Mouse (Mus musculus): ENCODE measurements at regions not wholly inside any gene's neighbourhood (a gene's known extent, or its start where the extent isn't known, plus 50 kb on each side); places are given as distances from the start of the nearest gene placed in this dataset.

DNA sequence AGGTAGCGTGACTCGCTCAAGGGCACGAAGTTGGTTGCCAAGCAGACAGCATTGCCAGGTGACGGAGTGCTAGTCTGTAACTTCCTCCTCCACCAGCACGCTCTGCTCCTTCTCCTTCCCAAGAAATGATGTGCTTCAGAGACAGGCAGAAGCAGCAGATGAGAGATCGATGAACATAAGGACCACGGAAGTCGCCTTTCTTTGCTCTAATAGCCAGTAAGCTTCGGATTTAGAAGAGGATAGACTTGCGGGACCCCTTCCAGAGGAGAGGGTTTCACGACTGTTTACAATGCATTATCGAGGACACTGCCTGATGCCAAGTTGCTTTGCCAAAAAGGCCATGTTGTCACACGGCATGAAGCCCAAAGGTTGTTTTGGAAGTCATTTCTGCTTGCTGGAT lies 199.2 kb downstream of the Spry2 start:
- H3K4me1 ChIP-seq (ENCODE audit: control insufficient read depth in 1 of 2, insufficient read depth in 2 of 2) = no peaks in the 10 kb centered on the region
- dilution Hi-C loops (cut with MboI; ENCODE audit: extremely low pct_ligation_motif_present, extremely low pct_unique_long_range_greater_than_20kb, low sequenced_read_pairs) = no loop called here
- no peak overlapping the region for H3K4me3 ChIP-seq (replicated peaks in 1 of 3; ENCODE audit: low read depth in 2 of 3, low read length in 2 of 3, poor library complexity in 1 of 3)
- no peak for TF ChIP-seq GABPA (IDR thresholded peaks at IDR 0.05; ENCODE audit: insufficient replicate concordance, low read depth, low read length)
- no peak for TF ChIP-seq RAD21 (IDR thresholded peaks at IDR 0.05; ENCODE audit: low read depth, low read length)
- no peak for TF ChIP-seq USF1 (IDR thresholded peaks at IDR 0.05; ENCODE audit: low read depth, low read length)
- TF ChIP-seq KAT2A (IDR thresholded peaks at IDR 0.05; ENCODE audit: insufficient replicate concordance, low read length) = no peak
- TF ChIP-seq MAZ (IDR thresholded peaks at IDR 0.05; ENCODE audit: low read depth, low read length) = no peak
- TF ChIP-seq USF2 (conservative IDR thresholded peaks at IDR 0.05; ENCODE audit: low read depth, low read length) = no peak
- TF ChIP-seq ETS1 (conservative IDR thresholded peaks at IDR 0.05; ENCODE audit: low read depth, low read length) = no peak
- TF ChIP-seq MXI1 (IDR thresholded peaks at IDR 0.05; ENCODE audit: low read depth, low read length) = no peak
- TF ChIP-seq CHD1 (IDR thresholded peaks at IDR 0.05; ENCODE audit: low read depth, low read length) = no peak
- TF ChIP-seq ZMIZ1 (IDR thresholded peaks at IDR 0.05; ENCODE audit: low read depth, low read length) = no peak
- no peak for TF ChIP-seq ZKSCAN1 (IDR thresholded peaks at IDR 0.05; ENCODE audit: borderline replicate concordance, low read depth, low read length)
- H3K9me3 ChIP-seq (replicated peaks; ENCODE audit: low read length) = peaks cover 16% of the 10 kb centered on the region
- no peaks in the 10 kb centered on the region for H3K79me2 ChIP-seq (replicated peaks; ENCODE audit: control insufficient read depth, extremely low read depth, insufficient read depth, poor library complexity, severe bottlenecking)
- in situ Hi-C loops (cut with MboI; ENCODE audit: low pct_ligation_motif_present, low pct_unique_long_range_greater_than_20kb, low sequenced_read_pairs) = no loop called here
- H3K9ac ChIP-seq (ENCODE audit: insufficient read depth, low read depth) = no peak overlapping the region
- H3K4me2 ChIP-seq (ENCODE audit: insufficient read depth, low read depth, poor library complexity, severe bottlenecking) = no peak overlapping the region
- H3K27me3 ChIP-seq (replicated peaks) = no peaks in the 10 kb centered on the region
- no peak for DNase-seq (ENCODE audit: extremely low read depth)
- H3K36me3 ChIP-seq (replicated peaks in 1 of 2; ENCODE audit: control insufficient read depth in 1 of 2, insufficient read depth in 1 of 2, low read length in 1 of 2) = no peaks in the 10 kb centered on the region
- H3K27ac ChIP-seq (ENCODE audit: insufficient read depth, low read depth) = no peak overlapping the region

DNA sequence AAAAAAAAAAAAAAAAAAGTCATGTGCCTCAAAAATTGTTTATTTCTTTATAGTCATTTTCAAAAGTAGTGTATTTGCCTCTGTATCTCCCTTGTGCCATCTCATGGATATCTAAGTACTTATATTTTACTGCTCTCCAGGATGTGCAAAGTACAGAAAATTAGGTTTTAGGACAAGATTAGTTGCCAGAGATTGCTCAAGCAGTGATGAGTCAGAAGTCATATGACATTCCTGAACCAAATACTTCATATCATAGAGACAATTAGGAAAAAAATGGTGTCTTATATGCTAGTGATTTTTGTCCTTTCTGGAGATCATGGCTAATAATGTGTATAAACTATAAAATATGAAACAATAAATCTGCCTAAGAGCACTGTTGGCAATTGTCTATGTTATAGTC lies 201.7 kb downstream of the Spry2 start:
- Histone ChIP-seq H3K27ac (ENCODE audit: insufficient read depth, low read depth) (no peak overlapping the region), H3K4me1 (ENCODE audit: control insufficient read depth in 1 of 2, insufficient read depth in 2 of 2) (no peaks in the 10 kb centered on the region), H3K9me3 (replicated peaks; ENCODE audit: low read length) (peaks cover 21% of the 10 kb centered on the region), H3K27me3 (replicated peaks) (no peaks in the 10 kb centered on the region), H3K36me3 (replicated peaks in 1 of 2; ENCODE audit: control insufficient read depth in 1 of 2, insufficient read depth in 1 of 2, low read length in 1 of 2) (no peaks in the 10 kb centered on the region), H3K9ac (ENCODE audit: insufficient read depth, low read depth) (no peak overlapping the region), H3K79me2 (replicated peaks; ENCODE audit: control insufficient read depth, extremely low read depth, insufficient read depth, poor library complexity, severe bottlenecking) (no peaks in the 10 kb centered on the region), H3K4me2 (ENCODE audit: insufficient read depth, low read depth, poor library complexity, severe bottlenecking) (no peak overlapping the region), H3K4me3 (replicated peaks in 1 of 3; ENCODE audit: low read depth in 2 of 3, low read length in 2 of 3, poor library complexity in 1 of 3) (no peak overlapping the region)
- dilution Hi-C loops (cut with MboI; ENCODE audit: extremely low pct_ligation_motif_present, extremely low pct_unique_long_range_greater_than_20kb, low sequenced_read_pairs) = no loop called here
- in situ Hi-C loops (cut with MboI; ENCODE audit: low pct_ligation_motif_present, low pct_unique_long_range_greater_than_20kb, low sequenced_read_pairs) = no loop called here
- DNase-seq (ENCODE audit: extremely low read depth) = no peak
- no peak for TF ChIP-seq RAD21 (IDR thresholded peaks at IDR 0.05; ENCODE audit: low read depth, low read length)
- TF ChIP-seq MAZ (IDR thresholded peaks at IDR 0.05; ENCODE audit: low read depth, low read length) = no peak
- TF ChIP-seq UBTF (IDR thresholded peaks at IDR 0.05; ENCODE audit: low read depth, low read length) = no peak
- no peak for TF ChIP-seq RCOR1 (conservative IDR thresholded peaks at IDR 0.05; ENCODE audit: low read depth, low read length)
- no peak for TF ChIP-seq MAX (IDR thresholded peaks at IDR 0.05; ENCODE audit: low read length)
- no peak for TF ChIP-seq BHLHE40 (IDR thresholded peaks at IDR 0.05; ENCODE audit: low read depth, low read length)
- TF ChIP-seq EP300 (IDR thresholded peaks at IDR 0.05; ENCODE audit: low read length) = no peak
- no peak for TF ChIP-seq PAX5 (IDR thresholded peaks at IDR 0.05; ENCODE audit: low read length)
- no peak for TF ChIP-seq E2F4 (IDR thresholded peaks at IDR 0.05; ENCODE audit: insufficient replicate concordance, low read depth, low read length)
- no peak for TF ChIP-seq MEF2A (IDR thresholded peaks at IDR 0.05; ENCODE audit: borderline replicate concordance, low read depth, low read length)
- TF ChIP-seq ZMIZ1 (IDR thresholded peaks at IDR 0.05; ENCODE audit: low read depth, low read length) = no peak
- no peak for TF ChIP-seq GABPA (IDR thresholded peaks at IDR 0.05; ENCODE audit: insufficient replicate concordance, low read depth, low read length)
- TF ChIP-seq KAT2A (IDR thresholded peaks at IDR 0.05; ENCODE audit: insufficient replicate concordance, low read length) = no peak
- no peak for TF ChIP-seq IRF4 (IDR thresholded peaks at IDR 0.05; ENCODE audit: low read depth, low read length)
- TF ChIP-seq USF2 (conservative IDR thresholded peaks at IDR 0.05; ENCODE audit: low read depth, low read length) = no peak
- no peak for TF ChIP-seq HCFC1 (IDR thresholded peaks at IDR 0.05; ENCODE audit: low read depth, low read length)
- no peak for TF ChIP-seq POLR2A (IDR thresholded peaks at IDR 0.05; ENCODE audit: low read depth, low read length)
- TF ChIP-seq MAFK (IDR thresholded peaks at IDR 0.05; ENCODE audit: insufficient replicate concordance, low read length) = no peak
- TF ChIP-seq ZC3H11A (IDR thresholded peaks at IDR 0.05; ENCODE audit: low read depth, low read length) = no peak
- no peak for TF ChIP-seq CTCF (conservative IDR thresholded peaks at IDR 0.05 in 1 of 2, IDR thresholded peaks at IDR 0.05 in 1 of 2; ENCODE audit: low read depth in 2 of 2, low read length in 2 of 2)

All from CH12.LX (cell line).